Mouse (Mus musculus) testis, postnatal 14 days (tissue): Measurements from ENCODE around the gene Fgfr2.
A peak's percentile ranks its signal among the peaks of the same experiment; 100 is the strongest.
"Not testable (repeated sequence)": the region's sequence is repeated elsewhere in the genome, so short reads cannot be mapped to it uniquely, and the experiment has no call there.

Experiments used
- DNase-seq: peaks from one replicate; pipeline ENCODE4 v3.0.0; 2021; ENCODE audit warnings: low spot score

Fgfr2 gene

DNA sequence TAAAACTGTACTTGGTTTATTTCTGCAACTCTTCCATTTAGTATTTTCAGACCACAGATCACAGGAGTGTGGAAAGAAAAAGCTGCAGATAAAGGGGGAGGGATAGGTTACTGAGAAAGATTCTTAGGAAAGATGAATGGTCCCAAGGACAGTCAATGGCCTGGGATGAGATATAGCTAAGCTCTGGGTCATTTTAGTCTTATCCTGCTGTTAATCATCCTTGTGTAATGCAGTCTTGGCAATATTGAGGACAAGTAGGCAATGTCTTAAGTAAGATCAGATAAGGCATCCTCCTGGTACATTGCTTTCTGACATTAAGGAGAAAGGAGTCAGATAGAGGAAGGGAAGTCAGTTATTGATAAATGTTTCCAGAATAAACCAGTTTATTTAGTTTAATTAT, 1705.5 kb downstream of the Fgfr2 start:
- no peak for DNase-seq

DNA sequence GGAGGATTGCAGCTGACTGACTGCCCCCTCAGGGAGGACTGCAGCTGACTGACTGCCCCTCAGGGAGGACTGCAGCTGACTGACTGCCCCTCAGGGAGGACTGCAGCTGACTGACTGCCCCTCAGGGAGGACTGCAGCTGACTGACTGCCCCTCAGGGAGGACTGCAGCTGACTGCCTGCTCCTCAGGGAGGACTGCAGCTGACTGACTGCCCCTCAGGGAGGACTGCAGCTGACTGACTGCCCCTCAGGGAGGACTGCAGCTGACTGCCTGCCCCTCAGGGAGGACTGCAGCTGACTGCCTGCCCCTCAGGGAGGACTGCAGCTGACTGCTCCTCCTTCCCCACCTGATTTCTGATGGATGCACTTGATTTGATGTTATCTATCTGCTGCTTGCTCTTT, 1706.4 kb downstream of the Fgfr2 start:
- DNase-seq, result not testable (repeated sequence)

DNA sequence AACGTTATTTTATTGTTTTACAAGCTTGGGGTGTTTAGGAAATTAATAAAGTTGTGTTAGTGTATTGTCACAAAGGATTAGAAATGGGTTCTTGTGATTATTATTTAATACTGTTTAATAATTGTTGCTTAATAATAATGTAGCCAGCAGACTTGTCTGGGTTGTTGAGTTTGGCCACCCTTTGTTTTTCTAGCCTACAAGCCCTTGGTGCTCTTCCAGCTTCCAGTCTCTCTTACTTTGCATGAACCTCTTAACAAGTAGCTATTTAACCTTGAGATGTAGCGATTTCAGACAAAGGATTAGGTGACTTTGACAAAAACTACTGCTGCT, 1711.2 kb downstream of the Fgfr2 start:
- no peak for DNase-seq

DNA sequence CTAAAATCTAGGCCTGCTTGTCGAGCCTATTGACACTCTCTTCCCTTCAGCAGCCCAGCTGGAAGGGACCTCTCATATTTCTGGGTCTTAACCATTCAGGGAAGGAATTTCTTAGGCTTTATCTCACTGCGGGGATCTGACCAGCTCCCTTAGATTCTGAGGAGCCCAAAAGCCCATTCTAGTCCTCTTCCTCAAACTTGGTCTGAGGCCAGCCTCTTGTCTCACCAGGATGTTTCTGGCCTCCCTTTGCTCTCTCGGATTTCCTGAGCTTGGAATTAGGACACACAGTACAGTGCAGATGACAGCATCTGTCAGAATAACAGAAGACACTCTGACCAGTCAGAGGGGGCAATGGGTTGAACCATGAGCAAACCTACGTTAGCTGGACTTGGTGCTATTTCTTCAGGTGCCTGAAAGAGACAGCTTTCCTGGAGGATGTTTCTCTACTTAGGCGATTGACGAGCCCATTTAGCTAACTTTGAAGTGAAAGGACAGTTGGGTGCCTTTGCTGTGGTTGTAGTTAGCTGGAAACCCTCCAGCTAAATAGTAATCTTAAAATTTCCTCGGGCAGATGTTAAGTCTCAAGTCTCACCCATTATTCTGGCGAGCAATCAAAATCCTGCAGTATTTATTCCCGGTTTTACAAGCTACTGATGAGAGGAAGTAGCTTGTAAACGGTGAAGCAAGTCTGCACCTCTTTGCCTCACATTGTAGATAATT, 1711.8 kb downstream of the Fgfr2 start:
- peak; percentile 16 for DNase-seq

DNA sequence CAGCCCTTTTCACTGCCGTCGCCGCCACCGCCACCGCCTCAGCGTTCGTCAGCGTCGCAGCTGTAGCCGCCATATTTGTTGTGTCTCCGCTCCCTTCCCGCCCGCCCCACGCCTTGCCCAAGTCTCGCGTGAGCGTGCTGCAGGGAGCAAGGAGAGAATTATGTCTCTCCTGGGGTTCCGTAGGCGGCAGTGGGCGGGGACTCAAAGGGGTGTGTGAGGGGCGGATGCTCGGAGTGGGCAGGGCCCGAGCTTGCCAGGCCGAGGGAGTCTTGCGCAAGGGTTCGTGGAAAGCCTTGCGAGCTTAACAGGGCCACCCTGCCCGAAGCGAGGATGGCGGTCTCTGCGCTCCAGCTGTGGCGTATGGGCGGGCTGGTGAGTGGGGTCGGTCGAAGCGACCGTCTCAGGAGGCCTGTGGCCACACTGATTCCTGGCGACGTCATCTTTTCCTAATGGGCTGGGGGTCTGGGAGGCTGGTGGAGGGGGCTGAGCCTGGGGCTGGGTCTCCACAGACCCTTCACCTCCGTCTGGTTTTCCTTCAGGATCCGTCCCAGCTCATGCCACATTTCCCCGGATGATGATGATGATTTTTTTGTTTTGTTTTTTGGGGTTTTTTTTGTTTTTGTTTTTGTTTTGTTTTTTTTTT, 1712.6 kb downstream of the Fgfr2 start, which contains the start of the genes Ikzf5 and Acadsb:
Ikzf5 (minus strand) TSS at position 106 of the 643 bp plus-strand sequence.
Acadsb (plus strand) TSS at position 186 of the 643 bp plus-strand sequence.
- peak; percentile 99 for DNase-seq

DNA sequence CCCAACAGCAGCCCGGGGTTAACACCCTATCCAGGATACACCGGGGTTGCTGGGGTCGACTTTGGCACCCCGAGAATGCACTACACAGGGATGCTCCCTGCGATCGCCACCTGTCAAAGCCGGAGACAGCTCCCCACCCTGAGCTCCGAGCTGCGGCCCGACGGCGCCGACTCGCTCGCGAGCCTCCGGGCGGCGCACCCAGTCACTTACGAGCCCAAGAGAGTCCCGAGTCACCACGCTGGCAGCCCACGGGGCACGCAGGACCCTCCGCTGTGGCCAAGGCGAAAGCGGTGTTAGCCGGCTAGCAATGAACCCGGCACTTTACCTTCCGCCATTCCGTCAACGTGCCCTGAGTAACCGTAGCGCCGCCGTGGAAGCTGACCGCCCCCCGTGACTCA, 1713.2 kb downstream of the Fgfr2 start:
- DNase-seq, result no peak

DNA sequence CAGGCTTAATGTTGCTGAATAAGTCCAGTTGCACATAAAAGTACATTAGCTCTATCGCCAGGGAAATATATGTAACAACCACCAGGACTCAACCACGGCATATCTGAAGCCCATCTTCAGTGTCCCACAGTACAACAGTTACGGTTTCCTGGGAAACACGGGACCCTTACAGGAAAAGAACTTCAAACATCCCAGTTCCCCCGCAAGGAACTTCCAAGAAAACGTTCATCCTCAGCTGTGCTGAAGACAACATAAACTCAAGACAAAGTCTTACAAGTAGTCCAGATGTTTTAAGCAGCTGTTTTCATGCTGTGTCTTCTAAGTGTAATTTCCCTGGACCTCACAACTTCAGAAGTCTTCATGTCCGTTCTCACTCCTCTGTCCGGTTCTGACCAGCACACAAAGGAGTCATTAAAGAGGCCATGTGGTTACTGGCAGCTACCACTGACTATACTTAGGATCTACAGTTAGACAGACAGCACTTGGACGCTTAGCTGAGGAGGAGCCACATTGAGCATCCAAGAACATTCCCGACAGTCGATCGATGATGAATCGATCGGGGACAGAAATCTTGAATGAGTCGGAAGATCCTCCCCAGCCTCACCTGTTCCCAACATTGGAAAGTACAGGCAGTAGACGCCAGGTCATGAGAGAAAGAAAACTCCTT, 1713.7 kb downstream of the Fgfr2 start:
- DNase-seq, result no peak

DNA sequence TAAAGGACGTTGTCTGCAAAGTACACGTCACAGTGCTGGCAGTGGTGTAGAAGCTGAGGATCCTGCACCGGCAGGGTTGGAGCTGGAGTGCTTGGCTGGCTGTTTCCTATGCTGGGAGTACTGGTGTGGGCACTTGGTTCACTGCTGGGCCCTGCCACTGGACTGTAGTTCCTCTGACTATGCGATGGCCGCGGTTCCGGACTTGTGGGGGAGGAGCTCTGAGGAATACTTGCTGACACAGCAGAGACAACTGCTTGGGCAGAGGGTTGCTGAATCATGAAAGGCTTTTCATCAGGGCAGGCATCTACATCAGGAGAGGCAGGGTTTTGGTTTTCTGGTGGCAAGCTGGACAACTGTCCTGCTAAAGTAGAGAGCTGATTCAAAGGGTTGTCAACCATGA, 1731.4 kb downstream of the Fgfr2 start:
- DNase-seq, result not testable (repeated sequence)

DNA sequence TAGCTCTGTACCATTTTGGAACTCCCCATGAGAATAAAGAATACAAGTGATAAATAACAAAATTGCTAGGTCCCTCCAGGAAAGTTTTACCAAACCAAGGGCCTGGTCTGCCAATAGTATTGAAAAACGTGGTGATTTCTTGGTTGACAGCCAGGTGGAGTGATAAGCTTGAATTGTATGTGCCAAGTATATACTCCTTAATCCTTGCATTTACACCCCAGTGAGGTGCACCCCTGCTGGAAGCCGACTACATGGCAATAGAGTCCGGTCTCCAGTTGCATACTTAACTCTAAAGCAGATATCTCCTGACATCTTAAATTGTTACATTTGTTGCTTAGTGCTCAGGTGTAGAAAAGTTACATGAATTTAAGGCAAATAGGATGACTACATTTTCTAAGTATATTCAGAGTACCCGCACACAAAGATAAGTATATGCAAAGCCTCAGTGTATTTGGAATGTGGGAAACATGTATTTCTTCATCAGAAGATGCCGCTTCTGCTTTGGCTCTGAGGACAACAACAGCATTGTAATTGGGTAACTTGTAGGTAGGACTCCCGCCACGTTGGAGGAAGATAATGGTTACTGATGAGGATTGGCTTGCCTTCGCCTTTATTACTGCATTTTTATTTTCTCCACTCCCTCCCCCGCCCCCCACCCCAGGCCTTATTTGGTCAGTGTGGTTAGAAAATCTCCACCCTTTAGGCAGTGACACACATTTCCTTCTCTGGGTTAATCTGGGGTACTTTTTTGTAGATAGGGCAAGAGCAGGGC, 1751.1 kb downstream of the Fgfr2 start:
- no peak for DNase-seq

DNA sequence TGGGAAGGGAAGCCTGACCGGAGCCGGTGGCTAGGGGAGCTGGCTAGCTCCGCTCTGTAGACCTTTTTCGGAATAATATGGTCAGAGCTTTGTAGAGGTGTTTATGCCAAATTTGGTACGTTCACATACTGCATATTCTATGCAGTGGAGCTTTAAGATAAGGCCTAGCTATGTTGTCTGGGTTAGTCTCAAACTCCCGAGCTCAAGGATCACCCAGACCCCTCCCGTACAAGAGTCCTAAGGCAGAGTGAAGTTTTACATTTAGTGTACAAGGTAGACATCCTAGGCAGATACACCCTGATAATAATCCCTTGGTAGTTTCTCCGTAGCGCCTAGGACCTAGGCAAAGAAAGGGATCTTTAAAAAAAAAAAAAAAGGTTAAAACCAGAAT, 1751.7 kb downstream of the Fgfr2 start:
- DNase-seq, result no peak

DNA sequence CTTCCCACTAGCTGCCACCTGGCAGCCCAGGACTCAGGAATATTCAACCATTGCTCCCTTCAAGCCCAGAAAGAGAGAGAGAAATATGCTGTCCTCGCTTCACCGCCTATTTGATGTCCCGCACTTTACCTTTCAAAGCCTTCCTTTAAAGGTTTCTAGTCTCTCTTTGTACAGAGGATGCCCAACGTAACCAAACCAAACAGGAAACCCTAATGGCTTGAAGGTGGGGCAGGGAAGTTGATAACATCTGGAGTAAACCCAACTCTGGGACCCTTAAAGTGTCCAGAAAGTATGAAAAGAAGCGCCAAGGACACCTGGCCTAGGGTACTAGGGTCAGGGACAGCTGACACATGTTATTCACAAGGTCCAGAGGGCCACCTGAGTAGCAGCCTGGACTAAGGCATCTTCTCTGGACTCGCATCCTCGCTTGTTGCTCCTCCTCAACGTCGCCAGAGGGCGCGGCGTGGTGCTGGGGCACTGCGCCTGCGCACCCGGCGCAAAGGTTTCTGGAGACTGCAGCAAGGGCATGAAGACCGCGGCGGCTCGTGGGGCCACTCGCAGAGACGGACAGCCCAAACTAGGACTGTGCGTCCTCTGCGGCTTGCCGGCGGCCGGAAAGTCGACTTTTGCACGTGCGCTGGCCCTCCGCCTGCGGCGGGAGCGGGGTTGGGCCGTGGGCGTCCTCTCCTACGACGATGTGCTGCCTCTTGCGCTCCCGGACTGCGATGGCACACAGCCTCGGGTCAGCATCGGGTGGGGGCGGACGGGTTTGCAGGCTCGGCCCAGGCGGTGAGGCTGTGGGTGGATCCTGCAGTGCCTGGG, 1752.3 kb downstream of the Fgfr2 start, which contains the start of gene Pstk:
Pstk (plus strand) TSS at position 494 of the 822 bp plus-strand sequence.
- peak; percentile 89 for DNase-seq

DNA sequence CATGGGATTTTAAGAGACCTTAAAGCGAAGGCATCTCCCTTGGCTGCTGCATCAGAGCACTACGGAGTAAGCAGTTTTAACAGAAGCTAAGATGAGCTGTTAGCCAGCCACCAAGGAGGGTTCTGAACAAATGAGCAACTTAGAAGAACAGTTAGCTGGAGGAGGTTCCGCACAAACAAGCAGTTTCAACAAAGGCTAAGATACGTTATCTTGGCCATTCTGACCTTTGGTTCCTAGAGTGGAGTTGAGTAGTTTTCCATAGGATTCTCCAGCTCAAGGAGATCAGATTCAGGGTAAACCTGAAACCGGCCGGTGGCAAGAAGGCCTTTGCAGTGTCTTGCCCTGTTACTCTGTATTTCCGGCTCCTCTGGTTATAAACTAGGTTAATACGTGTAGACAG, 1759.0 kb downstream of the Fgfr2 start:
- no peak for DNase-seq

DNA sequence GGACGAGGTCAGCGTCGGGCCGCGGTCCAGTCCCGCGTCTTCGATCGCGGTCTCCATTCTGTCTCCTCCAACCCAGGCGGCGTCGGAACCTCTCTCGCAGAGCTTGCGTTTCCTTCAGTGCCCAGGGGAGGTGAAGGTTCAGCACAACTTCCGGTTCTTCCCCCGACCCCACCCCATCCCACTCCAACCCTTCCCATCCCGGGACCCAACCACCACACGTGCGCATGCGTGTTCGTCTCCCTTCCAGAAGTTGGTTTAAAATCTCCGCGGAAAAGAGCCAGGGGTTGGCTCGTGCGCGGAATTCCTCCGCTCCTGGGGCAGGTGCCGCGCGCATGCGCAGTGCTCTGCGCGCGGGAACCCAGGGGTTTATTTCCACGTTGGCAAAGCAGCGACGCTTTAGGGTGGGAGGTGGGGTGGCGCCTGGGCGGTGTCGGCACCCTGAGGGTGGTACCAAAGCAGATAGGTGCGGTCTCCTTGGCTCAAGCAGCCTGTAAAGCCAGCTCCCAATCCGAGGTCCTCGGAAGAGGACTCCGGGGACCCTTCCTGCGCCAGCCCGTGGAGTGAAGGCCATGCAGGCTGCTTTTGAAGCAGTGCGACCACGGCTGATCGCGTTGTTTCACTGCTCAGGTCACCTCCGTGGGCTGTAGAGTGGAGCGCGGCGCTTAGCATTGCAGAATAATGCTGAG, 1760.4 kb downstream of the Fgfr2 start, which contains the start of gene 2310057M21Rik:
2310057M21Rik (minus strand) TSS at position 145 of the 686 bp plus-strand sequence.
- peak; percentile 97 for DNase-seq

DNA sequence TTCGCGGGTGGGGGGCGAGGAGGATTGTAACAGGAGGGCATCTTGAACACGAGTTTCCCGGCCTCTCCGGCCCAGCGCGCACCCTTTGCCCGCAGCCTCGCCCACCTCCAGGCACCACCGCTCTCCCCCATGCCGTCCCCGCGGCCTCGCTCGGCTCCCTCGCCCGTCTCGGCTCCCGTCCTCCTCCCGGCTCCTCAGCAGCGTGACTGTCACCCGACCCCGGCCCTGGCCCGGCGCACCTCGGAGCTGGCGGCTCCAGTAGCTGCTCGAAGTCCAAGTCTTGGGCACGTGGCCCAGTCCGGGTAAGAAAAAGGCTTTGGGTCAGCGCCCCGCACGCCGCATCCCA, 1760.9 kb downstream of the Fgfr2 start:
- no peak for DNase-seq

DNA sequence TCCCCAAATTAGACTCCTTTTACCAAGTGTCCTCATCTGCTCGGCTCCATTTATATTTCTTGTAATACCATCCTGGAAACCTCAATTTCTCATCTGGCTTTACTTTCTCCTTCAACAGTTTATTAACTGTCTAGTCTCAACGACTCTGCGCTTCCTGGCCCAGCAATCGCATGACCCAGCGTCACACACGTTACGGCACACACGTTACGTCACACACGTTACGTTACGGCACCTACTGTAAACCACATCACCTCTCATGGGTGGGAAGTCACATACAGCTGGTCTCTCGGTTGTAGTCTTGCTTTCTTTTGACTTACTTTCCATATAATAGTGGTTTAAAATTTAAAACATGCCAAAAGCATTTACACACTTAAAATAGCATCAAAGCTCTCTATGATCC, 1767.0 kb downstream of the Fgfr2 start:
- DNase-seq, result no peak

DNA sequence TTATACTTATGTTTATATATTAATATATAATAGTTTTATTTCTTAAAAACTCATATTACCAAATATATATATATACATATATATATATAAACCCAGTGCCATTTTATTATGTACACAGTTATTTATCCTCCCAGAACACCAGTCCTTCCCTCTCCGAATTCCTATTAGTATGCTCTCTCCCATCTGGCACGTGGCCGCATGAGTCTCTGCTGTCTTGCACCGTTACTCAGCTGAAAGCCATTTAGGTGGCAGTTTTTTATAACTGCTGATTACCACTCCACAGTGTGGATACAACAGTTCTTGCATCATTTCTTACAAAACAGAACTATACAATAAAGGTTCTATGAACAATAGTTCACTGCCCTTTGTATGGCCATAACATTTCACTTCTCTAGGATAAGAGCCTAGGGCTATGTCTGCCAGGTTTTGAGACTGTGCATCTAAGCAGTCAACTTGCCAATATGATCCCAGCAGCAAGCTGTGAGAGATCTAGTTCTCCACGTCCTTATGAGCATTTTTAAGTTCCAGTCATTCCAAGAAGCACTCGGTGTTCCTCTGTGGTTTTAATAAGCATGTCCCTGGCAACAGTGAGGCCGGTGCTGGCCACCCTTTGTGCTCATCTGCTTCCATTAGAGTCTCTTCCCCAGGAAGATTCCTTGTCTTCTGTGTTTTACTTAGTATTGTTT, 1777.2 kb downstream of the Fgfr2 start:
- no peak for DNase-seq

DNA sequence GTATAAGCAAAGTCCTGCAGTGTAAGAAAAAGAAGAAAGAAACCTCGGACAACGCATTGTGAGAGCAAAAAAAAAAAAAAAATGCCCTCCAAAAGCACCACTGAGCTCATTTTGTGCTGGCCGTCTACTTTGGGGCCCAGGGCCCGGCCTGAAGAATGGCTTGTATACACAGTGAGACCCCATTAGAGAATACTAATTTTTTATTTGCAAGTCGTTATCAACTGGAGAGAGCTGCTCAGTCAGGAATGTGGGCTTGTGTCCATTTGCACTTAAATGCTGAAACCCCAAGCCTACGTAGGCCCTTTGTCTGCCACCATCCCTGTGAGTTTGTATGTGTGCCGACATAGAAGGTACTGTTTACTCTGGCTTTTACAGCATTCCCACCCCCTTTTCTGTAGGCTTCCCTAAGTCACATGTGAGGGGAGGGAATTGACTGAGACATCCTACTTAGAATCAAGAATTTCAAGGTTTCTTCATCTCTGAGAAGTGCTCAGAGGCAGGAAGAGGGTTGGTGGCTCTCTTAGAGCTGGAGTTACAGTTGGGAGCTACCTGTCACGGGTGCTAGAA, 1785.6 kb downstream of the Fgfr2 start:
- no peak for DNase-seq

DNA sequence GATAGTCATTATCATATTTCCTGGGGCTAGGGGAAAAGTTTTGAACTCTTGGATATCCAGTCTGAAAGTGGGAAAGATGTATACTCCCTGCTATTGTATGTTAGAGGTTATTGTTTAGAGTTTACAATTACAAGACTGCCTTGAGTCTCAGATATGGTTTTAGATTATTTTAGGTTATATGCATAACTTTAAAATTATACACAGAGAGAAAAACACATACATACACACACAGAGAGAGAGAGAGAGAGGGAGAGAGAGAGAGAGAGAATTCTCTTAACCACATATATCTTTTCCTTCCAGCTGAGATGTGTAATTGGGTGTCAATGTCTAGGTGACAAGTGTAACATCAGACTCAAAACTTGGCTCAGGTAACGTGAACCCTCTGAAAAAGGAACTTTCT, 1789.6 kb downstream of the Fgfr2 start, which contains the start of gene Fam24a:
Fam24a (plus strand) TSS at position 301 of the 400 bp plus-strand sequence.
- no peak for DNase-seq

DNA sequence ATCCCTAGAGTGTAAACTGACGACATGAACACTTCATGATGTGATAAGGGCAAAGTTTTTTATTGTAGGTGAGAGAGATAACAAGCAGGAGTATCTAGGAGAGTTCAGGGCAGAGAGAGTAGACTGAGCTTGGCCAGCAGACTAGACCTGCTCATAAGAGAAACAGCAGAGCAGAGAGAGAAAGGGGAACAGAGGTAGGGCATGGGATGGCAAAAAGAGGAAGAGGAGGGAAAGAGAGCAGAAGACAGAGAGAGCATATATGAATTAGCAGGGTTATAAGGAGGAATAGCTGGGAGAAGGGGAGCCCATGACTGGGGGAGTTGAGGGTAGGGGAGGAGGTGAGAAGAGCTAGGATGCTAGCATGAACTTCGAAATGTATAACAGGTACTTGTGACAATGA, 1791.5 kb downstream of the Fgfr2 start:
- DNase-seq, result no peak

DNA sequence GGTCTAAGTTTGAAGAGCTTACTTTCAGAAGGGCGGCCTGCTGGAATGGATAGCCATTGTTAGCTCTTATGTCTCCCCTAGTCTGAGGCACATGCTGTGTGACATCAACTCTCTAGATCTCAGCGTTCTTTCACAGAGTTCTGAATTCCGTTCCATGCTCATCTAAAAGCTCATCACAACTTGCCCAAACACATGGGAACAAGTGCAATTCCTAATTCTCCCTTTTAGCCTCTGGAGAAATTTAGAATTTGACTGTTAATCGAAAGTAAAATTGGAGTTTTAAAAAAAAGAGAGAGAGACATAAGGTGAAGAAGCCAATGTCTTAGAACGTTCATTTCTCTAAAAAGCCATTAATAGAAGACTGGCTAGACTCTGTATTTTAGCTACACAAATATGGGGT, 1793.7 kb downstream of the Fgfr2 start, which contains the start of gene Fam24b:
Fam24b (minus strand) TSS at position 101 of the 400 bp plus-strand sequence.
- DNase-seq, result no peak
